Mouse (Mus musculus) lung, postnatal 0 days (tissue): ENCODE results near the gene Map3k15. TPM values are rescaled to one million over a fixed set of nuclear protein-coding genes. Genes with fewer than 3 reads are reported as not detected.

ENCODE experiments used
- ATAC-seq: fragments of 200-750 bp; cut with Nextera tagmentation; 2 replicates; pipeline ENCODE4 v1.8.0; 2017; ENCODE audit warnings: moderate library complexity
- DNase-seq: peaks from one replicate; pipeline ENCODE4 v3.0.0-alpha.2; 2016; ENCODE audit warnings: low spot score
- H3K27ac ChIP-seq: fragments of 300-500 bp; sonication (generic); 2 replicates; pipeline ENCODE4 v1.5.1; 2014; ENCODE audit warnings: antibody characterized with exemption, mild to moderate bottlenecking, low read length, mixed read lengths
- H3K27me3 ChIP-seq: fragments of 300-500 bp; sonication (generic); replicated peaks from 2 replicates; pipeline ENCODE4 v1.6.1; 2014; ENCODE audit warnings: low read length, mixed read lengths; ENCODE audit not compliant: insufficient read depth
- H3K36me3 ChIP-seq: fragments of 300-500 bp; sonication (generic); 2 replicates; pipeline ENCODE4 v1.6.1; 2014; ENCODE audit warnings: low read length, mixed read lengths; ENCODE audit not compliant: insufficient read depth
- H3K4me1 ChIP-seq: fragments of 300-500 bp; sonication (generic); 2 replicates; pipeline ENCODE4 v1.6.1; 2014; ENCODE audit warnings: antibody characterized with exemption, low read depth, low read length, mixed read lengths; ENCODE audit not compliant: insufficient read depth
- H3K4me2 ChIP-seq: fragments of 300-500 bp; sonication (generic); replicated peaks from 2 replicates; pipeline ENCODE4 v1.6.1; 2014; ENCODE audit warnings: low read depth, mild to moderate bottlenecking, low read length, moderate library complexity, mixed read lengths
- H3K4me3 ChIP-seq: fragments of 300-500 bp; sonication (generic); 2 replicates; pipeline ENCODE4 v1.5.1; 2014; ENCODE audit warnings: low read depth, low read length
- H3K9ac ChIP-seq: fragments of 300-500 bp; sonication (generic); replicated peaks from 2 replicates; pipeline ENCODE4 v1.6.1; 2014; ENCODE audit warnings: low read depth, mild to moderate bottlenecking
- H3K9me3 ChIP-seq: fragments of 300-500 bp; sonication (generic); 2 replicates; pipeline ENCODE4 v1.6.1; 2016; ENCODE audit warnings: low read length, mixed read lengths
- CTCF ChIP-seq: IDR thresholded peaks from 2 replicates; pipeline ENCODE4 v1.5.1; 2016; ENCODE audit warnings: antibody characterized with exemption, mild to moderate bottlenecking
- EP300 ChIP-seq: IDR thresholded peaks from 2 replicates; pipeline ENCODE4 v1.6.1; 2016; ENCODE audit warnings: antibody characterized with exemption, mild to moderate bottlenecking, control low read depth
- WGBS: fragments of 180-500 bp; shearing (Covaris S2); extraction: QIAGEN DNeasy Blood & Tissue Kit; methylation state at CpG from one replicate; pipeline ENCODE4 v1.1.7; 2014; 5-methylcytosine and 5-hydroxymethylcytosine counted together
- polyA plus RNA-seq: library from polyadenylated mRNA; unstranded; fragments of >200 nt; fragmentation: Nextera tagmentation; extraction: Ambion mirVana; gene quantifications from 2 replicates; pipeline ENCODE4 v1.2.1, GENCODE M21; 2015

Map3k15 gene
- polyA plus RNA-seq, 1 experiment from 2014 or later = 1.0 TPM

GRCm38 (mm10) chrX:159961385-159961784 is 26.8 kb upstream of the Map3k15 start:
- TF ChIP-seq CTCF = no peak
- no peak for TF ChIP-seq EP300
- DNase-seq (no peak), ATAC-seq (no peak)
- 72% methylated on average over 2 of the region's 2 CpGs for WGBS
- Histone ChIP-seq H3K4me2 (no peak overlapping the region), H3K36me3 (no peaks in the 10 kb centered on the region), H3K9me3 (no peaks in the 10 kb centered on the region), H3K27ac (no peak overlapping the region), H3K4me3 (no peak overlapping the region), H3K4me1 (no peaks in the 10 kb centered on the region), H3K9ac (no peak overlapping the region), H3K27me3 (no peaks in the 10 kb centered on the region)

DNA sequence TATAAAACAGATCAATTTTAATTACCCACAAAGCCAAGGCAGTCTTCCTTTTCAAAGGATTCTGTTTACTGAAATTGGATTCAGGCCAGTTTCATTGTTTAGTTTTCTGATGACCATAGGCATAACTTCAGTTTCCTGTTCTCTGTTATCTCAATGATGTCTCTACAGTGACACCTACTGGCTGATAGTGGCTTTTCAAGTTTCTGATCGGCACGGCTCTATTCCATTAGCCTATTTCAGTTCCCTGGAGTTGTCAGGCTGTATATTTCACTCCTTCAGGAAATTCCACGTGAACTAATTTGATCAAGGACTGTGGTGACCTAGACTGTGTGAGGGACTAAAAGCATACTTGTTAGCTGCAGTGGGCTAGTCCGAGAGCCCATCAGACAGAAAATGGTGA is 25.0 kb upstream of the Map3k15 start:
- TF ChIP-seq CTCF (peak; percentile 74), EP300 (0 out of 2 replicates have a peak, but pooled peaks have one; percentile 26)
- Histone ChIP-seq H3K36me3 (no peaks in the 10 kb centered on the region), H3K27ac (no peak overlapping the region), H3K4me1 (no peaks in the 10 kb centered on the region), H3K4me3 (no peak overlapping the region), H3K9me3 (no peaks in the 10 kb centered on the region), H3K9ac (no peak overlapping the region), H3K4me2 (no peak overlapping the region), H3K27me3 (no peaks in the 10 kb centered on the region)
- peak; percentile 76 for DNase-seq
- peak; percentile 38; the same call in 1 of the 2 replicates for ATAC-seq
- WGBS = 21% methylated on average over 4 of the region's 4 CpGs

DNA sequence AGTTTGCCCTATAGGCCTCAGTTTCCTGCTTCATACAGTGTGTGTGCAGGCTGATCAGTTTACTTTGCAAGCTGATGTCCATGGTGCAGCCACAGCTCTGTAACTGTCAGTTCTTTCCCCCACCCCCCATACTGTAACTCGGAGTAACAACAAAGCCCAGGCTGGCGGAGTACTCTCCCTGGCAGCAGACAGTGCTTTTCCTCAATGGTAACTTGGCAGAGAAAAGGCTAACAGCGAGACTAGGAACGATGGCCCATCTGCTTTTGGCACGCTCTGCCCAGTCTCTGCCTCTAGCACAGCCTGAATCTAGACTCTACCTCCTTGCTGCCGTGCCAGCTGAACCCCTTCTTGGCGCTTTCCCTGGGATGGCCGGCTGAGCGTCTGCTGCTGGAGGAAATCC is 24.3 kb upstream of the Map3k15 start:
- H3K4me1 ChIP-seq = no peaks in the 10 kb centered on the region
- no peaks in the 10 kb centered on the region for H3K36me3 ChIP-seq
- no peak for DNase-seq
- H3K4me2 ChIP-seq = no peak overlapping the region
- H3K27ac ChIP-seq = no peak overlapping the region
- no peaks in the 10 kb centered on the region for H3K27me3 ChIP-seq
- TF ChIP-seq EP300 (no peak), CTCF (no peak)
- 91% methylated on average over 9 of the region's 9 CpGs for WGBS
- H3K9me3 ChIP-seq = no peaks in the 10 kb centered on the region
- H3K4me3 ChIP-seq = no peak overlapping the region
- no peak for ATAC-seq
- no peak overlapping the region for H3K9ac ChIP-seq

GRCm38 (mm10) chrX:159969025-159969424 is 19.2 kb upstream of the Map3k15 start:
- no peaks in the 10 kb centered on the region for H3K27me3 ChIP-seq
- H3K4me3 ChIP-seq = no peak overlapping the region
- no peak overlapping the region for H3K27ac ChIP-seq
- no peaks in the 10 kb centered on the region for H3K9me3 ChIP-seq
- H3K36me3 ChIP-seq = no peaks in the 10 kb centered on the region
- no peak overlapping the region for H3K4me2 ChIP-seq
- no peaks in the 10 kb centered on the region for H3K4me1 ChIP-seq
- no peak overlapping the region for H3K9ac ChIP-seq
- ATAC-seq (no peak), DNase-seq (no peak)
- 91% methylated on average over 2 of the region's 2 CpGs for WGBS
- TF ChIP-seq CTCF (no peak), EP300 (no peak)

- H3K4me1 ChIP-seq = no peaks in the 10 kb centered on the region
- no peak overlapping the region for H3K4me3 ChIP-seq
- H3K4me2 ChIP-seq = no peak overlapping the region
- DNase-seq (no peak), ATAC-seq (no peak)
- H3K36me3 ChIP-seq = no peaks in the 10 kb centered on the region
- H3K27me3 ChIP-seq = no peaks in the 10 kb centered on the region
- 35% methylated on average over 3 of the region's 3 CpGs for WGBS
- no peak overlapping the region for H3K9ac ChIP-seq
- no peaks in the 10 kb centered on the region for H3K9me3 ChIP-seq
- TF ChIP-seq EP300 (no peak), CTCF (no peak)
- no peak overlapping the region for H3K27ac ChIP-seq
Observed at GRCm38 (mm10) chrX:159971091-159971779, 17.0 kb upstream of the Map3k15 start.

GRCm38 (mm10) chrX:159973730-159974129 is 14.5 kb upstream of the Map3k15 start:
- Histone ChIP-seq H3K27me3 (no peaks in the 10 kb centered on the region), H3K27ac (no peak overlapping the region), H3K4me2 (no peak overlapping the region), H3K9me3 (no peaks in the 10 kb centered on the region), H3K4me1 (no peaks in the 10 kb centered on the region), H3K36me3 (no peaks in the 10 kb centered on the region), H3K9ac (no peak overlapping the region), H3K4me3 (no peak overlapping the region)
- ATAC-seq (peak; percentile 50), DNase-seq (peak; percentile 73)
- WGBS = 22% methylated on average over 5 of the region's 5 CpGs
- TF ChIP-seq EP300 (no peak), CTCF (peak; percentile 76)

- H3K36me3 ChIP-seq = no peaks in the 10 kb centered on the region
- H3K4me3 ChIP-seq = no peak overlapping the region
- TF ChIP-seq CTCF (no peak), EP300 (no peak)
- no peak overlapping the region for H3K4me2 ChIP-seq
- H3K9me3 ChIP-seq = no peaks in the 10 kb centered on the region
- no peaks in the 10 kb centered on the region for H3K27me3 ChIP-seq
- H3K27ac ChIP-seq = no peak overlapping the region
- ATAC-seq = no peak
- H3K9ac ChIP-seq = no peak overlapping the region
- DNase-seq = no peak
- 60% methylated on average over 3 of the region's 3 CpGs for WGBS
- H3K4me1 ChIP-seq = no peaks in the 10 kb centered on the region
Observed at GRCm38 (mm10) chrX:159976243-159976642, 12.0 kb upstream of the Map3k15 start.
